Mouse (Mus musculus) frontal cortex, postnatal 10 days (tissue): ENCODE data around the gene Hnrnph1.

Experiments used
- DNase-seq, 2 experiments: peaks; one replicate each; pipeline ENCODE4 v3.0.0; 2022; ENCODE audit warnings: low spot score in 2 of 2, mixed read lengths in 1 of 2

Gene Hnrnph1

DNA sequence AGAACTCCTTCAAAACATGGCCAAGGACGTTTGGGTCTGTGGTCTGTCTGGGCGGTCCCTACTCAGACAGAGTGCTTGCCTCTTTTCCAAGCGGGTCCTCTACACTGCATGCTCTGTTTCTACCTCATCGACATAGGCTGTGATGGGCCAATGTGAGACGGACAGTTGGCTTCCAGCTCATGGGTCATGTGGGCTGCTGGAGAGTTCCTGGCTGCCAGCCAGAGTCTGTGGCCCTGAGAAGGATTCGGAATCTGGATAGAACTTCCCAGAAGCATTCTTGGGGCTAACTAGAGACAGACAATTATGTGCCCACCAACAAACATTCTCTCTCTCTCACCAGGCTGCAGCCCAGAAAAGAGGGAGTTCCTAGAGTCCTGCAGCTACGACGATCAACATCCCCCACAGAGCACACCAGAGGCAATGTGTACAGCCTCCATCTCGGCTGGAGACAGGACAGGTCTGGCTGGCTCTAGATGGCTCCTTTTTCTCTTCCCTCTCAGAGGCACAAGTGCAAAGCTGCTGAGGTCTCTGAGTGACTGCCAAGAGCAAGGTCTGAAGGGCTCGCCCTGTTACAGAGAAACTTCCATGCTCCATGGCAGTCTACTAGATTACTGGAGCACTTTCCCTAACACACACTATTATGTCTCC is 26.7 kb downstream of the Hnrnph1 start:
- no peak for DNase-seq

GRCm38 (mm10) chr11:50407235-50407634 is 30.4 kb downstream of the Hnrnph1 start:
- DNase-seq, result no peak

DNA sequence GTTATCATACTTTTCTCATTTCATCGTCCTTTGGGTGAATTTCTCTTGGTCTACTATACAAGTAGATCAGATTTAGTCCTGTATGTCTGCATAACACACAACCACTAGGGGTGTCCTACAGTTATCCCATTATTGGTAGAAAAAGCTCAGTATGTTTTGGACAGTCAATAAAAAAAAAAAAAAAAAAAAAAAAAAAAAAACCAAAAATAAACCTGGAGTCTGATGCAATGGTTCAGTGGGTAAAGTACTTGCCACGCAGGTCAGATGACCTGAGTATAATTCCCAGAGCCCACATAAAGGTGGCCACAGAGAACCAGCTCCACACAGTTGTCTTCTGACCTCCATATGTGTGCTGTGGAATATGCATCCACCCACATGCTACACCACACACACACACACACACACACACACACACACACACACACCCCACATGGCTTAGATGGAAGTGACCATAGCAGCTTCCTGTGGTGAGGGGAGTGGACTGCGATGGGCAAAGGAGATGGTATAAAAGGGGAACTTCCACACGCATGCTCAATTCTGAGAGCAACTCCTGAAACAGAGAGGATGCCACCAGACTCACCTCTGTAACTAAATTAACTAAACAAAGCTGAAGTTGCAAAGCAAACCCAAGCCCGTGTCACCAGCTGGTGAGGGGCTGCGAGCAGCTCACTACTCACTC is 38.9 kb downstream of the Hnrnph1 start:
- DNase-seq, result no peak

DNA sequence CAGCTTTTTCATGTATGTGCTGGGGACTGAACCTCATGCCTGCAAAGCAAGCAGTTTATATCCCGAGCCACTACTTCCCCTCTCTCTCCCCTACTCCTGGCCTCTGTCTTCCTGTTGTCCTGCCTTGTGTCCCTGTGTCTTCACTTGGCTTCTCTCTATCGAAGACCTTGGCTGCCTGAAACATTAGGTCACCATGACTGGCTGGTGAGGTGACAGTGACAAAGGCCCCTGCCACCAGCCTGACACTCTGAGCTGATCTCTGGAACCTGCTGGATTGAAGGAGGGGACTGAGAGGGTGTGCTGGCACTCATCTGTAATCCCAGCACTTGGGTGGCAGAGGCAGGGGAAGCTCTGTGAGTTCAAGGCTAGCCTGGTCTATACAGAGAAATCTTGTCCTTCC is 41.1 kb downstream of the Hnrnph1 start:
- no peak for DNase-seq

DNA sequence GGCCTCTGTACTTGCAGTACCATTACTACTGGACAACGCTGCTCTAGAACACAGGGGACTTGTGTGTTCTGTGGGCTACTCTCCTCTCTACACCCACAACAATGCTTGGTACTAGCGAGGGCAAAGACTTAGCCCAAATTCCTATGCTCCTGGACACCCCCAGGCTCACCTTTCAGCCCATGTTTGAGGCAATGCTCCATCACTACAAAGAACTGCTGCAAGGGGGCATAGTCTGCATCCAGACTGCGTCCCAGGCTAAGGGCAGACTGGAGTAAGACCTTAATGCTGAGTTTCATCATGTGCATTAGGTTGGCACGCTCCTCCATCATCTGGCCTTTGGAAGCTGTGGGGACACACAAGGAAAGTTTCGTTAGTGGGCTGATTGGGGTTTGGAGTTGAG is 44.7 kb downstream of the Hnrnph1 start:
- no peak for DNase-seq

DNA sequence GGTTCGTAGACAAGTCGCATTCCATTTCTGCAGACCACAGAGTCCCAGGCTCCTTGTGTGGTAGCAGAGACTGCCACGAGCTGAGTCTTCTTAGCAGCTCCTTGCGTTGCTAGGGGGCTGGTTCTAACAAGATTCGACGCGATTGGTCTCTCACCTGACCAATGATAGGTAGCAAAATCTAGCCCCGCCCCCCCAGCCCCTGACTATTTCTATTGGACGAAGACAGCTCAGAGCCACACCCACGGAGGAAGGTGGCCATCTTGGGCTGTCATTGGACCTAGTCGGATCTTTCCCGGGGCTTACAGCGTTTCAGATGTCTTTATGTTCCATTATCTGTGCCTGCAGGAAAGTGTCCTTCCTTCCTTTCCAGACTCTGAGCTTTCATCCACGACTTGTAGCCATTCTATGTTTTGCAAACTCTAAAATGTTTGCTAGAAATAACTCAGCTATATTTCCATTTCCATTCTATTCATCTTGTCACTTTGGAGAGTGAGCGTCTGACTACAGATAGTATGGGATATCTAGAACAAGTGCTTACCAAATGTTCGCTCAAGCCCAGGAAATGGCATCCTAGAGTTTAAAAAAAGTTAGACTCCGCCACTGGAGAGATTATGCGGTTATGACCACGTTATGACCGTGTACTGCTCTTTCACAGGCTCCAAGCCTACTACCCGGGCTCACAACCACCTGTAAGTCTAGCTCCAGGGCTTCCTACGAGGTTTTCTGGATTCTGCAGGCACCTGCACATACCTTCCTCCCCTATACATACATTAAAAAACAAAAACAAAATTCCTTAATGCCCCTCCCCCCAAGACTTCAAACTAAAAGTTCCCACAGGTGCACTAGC is 45.4 kb downstream of the Hnrnph1 start:
- peak; percentile 63 to 64 for DNase-seq

DNA sequence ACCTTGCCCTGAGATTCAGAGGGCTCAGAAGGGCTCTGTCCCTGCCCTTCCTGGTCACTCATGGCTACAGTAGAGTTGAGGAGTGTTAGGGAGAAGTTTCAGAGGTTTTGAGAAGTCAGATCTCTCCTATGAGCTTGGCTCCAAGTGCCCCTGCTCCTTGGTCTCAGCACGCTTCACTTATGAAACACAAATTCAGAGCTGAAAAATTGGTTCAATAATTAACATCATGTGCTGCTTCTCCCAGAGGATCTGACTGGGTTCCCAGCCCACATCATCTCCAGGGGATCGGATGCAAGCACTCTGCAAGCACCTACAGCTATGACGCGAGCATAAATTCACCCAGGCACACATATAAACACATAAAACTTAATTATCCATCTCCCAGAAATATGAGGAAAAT is 49.3 kb downstream of the Hnrnph1 start:
- no peak for DNase-seq

DNA sequence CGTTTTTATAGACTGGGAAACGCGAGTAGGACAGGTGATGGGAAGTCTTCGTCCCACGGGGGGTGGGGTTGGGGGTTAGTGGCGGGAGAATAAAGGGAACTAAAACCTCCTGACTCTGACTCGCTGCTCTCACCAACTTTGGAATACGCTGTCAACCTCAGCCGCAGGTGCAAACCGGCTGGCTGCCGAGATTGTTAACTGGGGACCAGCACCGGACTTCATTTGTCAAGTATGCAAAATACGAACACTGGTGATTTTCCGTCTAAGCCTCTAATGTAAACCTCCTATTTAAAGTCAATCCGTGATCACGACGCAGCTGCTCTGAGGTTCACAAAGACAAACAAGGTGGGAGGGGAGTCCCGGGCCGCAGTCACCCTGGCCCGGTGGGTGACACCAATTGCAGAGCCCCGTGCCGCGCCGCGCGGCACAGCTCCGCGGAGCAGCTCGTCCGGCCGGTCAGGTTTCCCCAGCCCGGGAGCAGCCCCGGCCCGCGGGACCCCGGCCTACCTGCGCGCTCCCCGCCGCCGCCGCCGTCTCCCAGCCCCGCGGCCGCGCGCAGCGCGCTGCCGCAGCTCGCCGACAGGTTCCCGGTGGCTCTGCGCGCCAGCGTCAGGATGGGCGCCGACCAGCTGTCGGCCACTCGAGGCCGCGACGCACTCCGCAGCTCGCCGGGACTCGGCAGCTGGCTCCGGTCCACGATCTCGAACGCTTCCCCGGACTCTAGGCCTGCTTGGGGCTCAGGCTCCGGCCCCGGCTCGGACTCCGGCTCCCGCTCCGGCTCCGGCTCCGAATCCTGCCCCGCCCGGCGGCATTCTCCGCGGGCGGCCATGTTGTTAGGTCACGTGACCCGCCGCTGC is 53.7 kb downstream of the Hnrnph1 start, which contains the start of gene Rufy1:
Gene Rufy1 (minus strand): TSS at position 849 of the 857 bp plus-strand sequence.
- DNase-seq, result peak; percentile 60 to 82

- no peak for DNase-seq
Measured at GRCm38 (mm10) chr11:50431134-50432068, 54.6 kb downstream of the Hnrnph1 start.

- no peak for DNase-seq
Measured at GRCm38 (mm10) chr11:50432069-50432440, 55.3 kb downstream of the Hnrnph1 start.

DNA sequence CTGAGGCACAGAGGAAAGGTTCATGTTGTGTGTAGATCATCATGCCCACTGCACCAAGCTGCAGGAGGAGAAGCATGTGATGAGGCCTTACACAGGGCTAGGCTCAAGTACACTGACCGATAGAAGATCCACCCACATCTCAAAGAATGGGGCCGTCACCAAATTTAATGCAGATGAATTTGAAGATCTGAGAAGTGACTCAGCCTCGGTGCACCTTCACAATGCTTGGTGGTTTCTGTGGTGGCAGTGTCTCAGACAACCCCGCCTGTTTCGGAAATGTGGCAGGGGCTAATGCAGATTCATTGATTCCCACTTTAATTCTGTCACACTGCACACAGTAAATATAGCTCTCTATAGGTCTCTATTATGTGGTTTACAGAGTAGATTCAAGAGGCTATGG is 56.1 kb downstream of the Hnrnph1 start:
- DNase-seq, result no peak
